Mouse (Mus musculus) neural tube, embryonic 11.5 days (tissue): ENCODE results near the gene Gm21954. TPM values are rescaled to one million over a fixed set of nuclear protein-coding genes. Genes with fewer than 3 reads are reported as not detected.

ENCODE experiments used
- ATAC-seq: fragments of 200-750 bp; cut with Nextera tagmentation; 2 replicates; pipeline ENCODE4 v1.8.0; 2017; ENCODE audit warnings: moderate number of reproducible peaks, mild to moderate bottlenecking, moderate TSS enrichment, moderate library complexity; ENCODE audit not compliant: insufficient read depth, low FRiP score, low TSS enrichment
- DNase-seq: peaks from one replicate; pipeline ENCODE4 v3.0.0-alpha.2; 2015; ENCODE audit warnings: low spot score
- H3K27ac ChIP-seq: fragments of 300-500 bp; sonication (generic); 2 replicates; pipeline ENCODE4 v1.5.1; 2014; ENCODE audit warnings: low read depth, mild to moderate bottlenecking, low read length
- H3K27me3 ChIP-seq: fragments of 300-500 bp; sonication (generic); 2 replicates; pipeline ENCODE4 v1.6.1; 2014; ENCODE audit warnings: mild to moderate bottlenecking, low read length, mixed read lengths; ENCODE audit not compliant: control insufficient read depth, insufficient read depth
- H3K36me3 ChIP-seq: fragments of 300-500 bp; sonication (generic); 2 replicates; pipeline ENCODE4 v1.6.1; 2014; ENCODE audit warnings: mild to moderate bottlenecking, low read length, moderate library complexity, mixed read lengths; ENCODE audit not compliant: control insufficient read depth, insufficient read depth
- H3K4me1 ChIP-seq: fragments of 300-500 bp; sonication (generic); 2 replicates; pipeline ENCODE4 v1.6.1; 2014; ENCODE audit warnings: low read length, mixed read lengths; ENCODE audit not compliant: control insufficient read depth, insufficient read depth
- H3K4me2 ChIP-seq: fragments of 300-500 bp; sonication (generic); 2 replicates; pipeline ENCODE4 v1.6.1; 2014; ENCODE audit warnings: low read depth, mild to moderate bottlenecking, moderate library complexity
- H3K4me3 ChIP-seq: fragments of 300-500 bp; sonication (generic); 2 replicates; pipeline ENCODE4 v1.5.1; 2014; ENCODE audit warnings: low read depth, low read length
- H3K9ac ChIP-seq: fragments of 300-500 bp; sonication (generic); 2 replicates; pipeline ENCODE4 v1.6.1; 2014; ENCODE audit warnings: mild to moderate bottlenecking, low read length
- H3K9me3 ChIP-seq: fragments of 300-500 bp; sonication (generic); 2 replicates; pipeline ENCODE4 v1.6.1; 2016; ENCODE audit warnings: low read length; ENCODE audit not compliant: control insufficient read depth
- WGBS: fragments of 180-500 bp; shearing (Covaris S2); extraction: QIAGEN DNeasy Blood & Tissue Kit; methylation state at CpG from one replicate; pipeline ENCODE4 v1.1.7; 2014; 5-methylcytosine and 5-hydroxymethylcytosine counted together
- polyA plus RNA-seq: library from polyadenylated mRNA; unstranded; fragments of >200 nt; fragmentation: Nextera tagmentation; extraction: Ambion mirVana; gene quantifications from 2 replicates; pipeline ENCODE4 v1.2.1, GENCODE M21; 2014

Gm21954 gene
- polyA plus RNA-seq, 1 experiment from 2014 or later: not detected

- peaks cover 7% of the 10 kb centered on the region for H3K4me1 ChIP-seq
- no peak for ATAC-seq
- DNase-seq: no peak
- no peak overlapping the region for H3K9ac ChIP-seq
- H3K27me3 ChIP-seq: no peaks in the 10 kb centered on the region
- no peaks in the 10 kb centered on the region for H3K36me3 ChIP-seq
- H3K27ac ChIP-seq: no peak overlapping the region
- no peak overlapping the region for H3K4me2 ChIP-seq
- H3K9me3 ChIP-seq: no peaks in the 10 kb centered on the region
- 24% methylated on average over 3 of the region's 3 CpGs for WGBS
- H3K4me3 ChIP-seq: no peak overlapping the region
These were observed 52.7 kb downstream of the Gm21954 start for GRCm38 (mm10) chr3:55419334-55419733.

- WGBS: 59% methylated on average over 6 of the region's 6 CpGs
- no peaks in the 10 kb centered on the region for H3K36me3 ChIP-seq
- no peak overlapping the region for H3K9ac ChIP-seq
- DNase-seq: no peak
- no peak for ATAC-seq
- H3K9me3 ChIP-seq: no peaks in the 10 kb centered on the region
- peaks cover 7% of the 10 kb centered on the region for H3K4me1 ChIP-seq
- no peaks in the 10 kb centered on the region for H3K27me3 ChIP-seq
- H3K4me3 ChIP-seq: no peak overlapping the region
- H3K4me2 ChIP-seq: no peak overlapping the region
- H3K27ac ChIP-seq: no peak overlapping the region
These were observed 53.2 kb downstream of the Gm21954 start for GRCm38 (mm10) chr3:55418845-55419244.

- 14% methylated on average over 14 of the region's 14 CpGs for WGBS
- Histone ChIP-seq H3K9me3 (0 out of 2 replicates have a peak, but pooled peaks cover 2% of the 10 kb centered on the region), H3K9ac (peak overlapping the region; percentile 48), H3K27ac (no peak overlapping the region), H3K4me2 (no peak overlapping the region), H3K4me1 (peaks cover 7% of the 10 kb centered on the region), H3K4me3 (no peak overlapping the region), H3K27me3 (no peaks in the 10 kb centered on the region), H3K36me3 (no peaks in the 10 kb centered on the region)
- ATAC-seq: no peak
- DNase-seq: peak; percentile 52
These were observed 56.5 kb downstream of the Gm21954 start for GRCm38 (mm10) chr3:55415527-55415950.

Other genes with a start within 250 kb of the Gm21954 start
- gene Dclk1, start 229.8 kb downstream of the Gm21954 start, polyA plus RNA-seq: 89.0 and 99.0 TPM in 2 replicates